Mouse (Mus musculus): Measurements from ENCODE around the gene Fadd. TPM values are rescaled to one million over a fixed set of nuclear protein-coding genes. Genes with fewer than 3 reads are reported as not detected.

The Fadd gene
- polyA plus RNA-seq, 1 experiment from 2014 or later, result 11.2 TPM

GRCm38 (mm10) chr7:144615343-144615742, 33.1 kb upstream of the Fadd start:
- no peak overlapping the region for H3K9ac ChIP-seq (replicated peaks; ENCODE audit: low read length)
- 75% methylated on average over 6 of the region's 6 CpGs for WGBS
- DNase-seq (ENCODE audit: low spot score) (no peak), ATAC-seq (replicated peaks; ENCODE audit: insufficient number of reproducible peaks, low FRiP score, low TSS enrichment, low read depth) (no peak)
- H3K27ac ChIP-seq (replicated peaks; ENCODE audit: low read depth, low read length), result no peak overlapping the region
- H3K4me1 ChIP-seq (ENCODE audit: control insufficient read depth, insufficient read depth, low read length), result no peaks in the 10 kb centered on the region
- H3K4me2 ChIP-seq (ENCODE audit: low read depth, low read length), result no peak overlapping the region
- H3K4me3 ChIP-seq (ENCODE audit: low read depth, low read length), result no peak overlapping the region
- no peaks in the 10 kb centered on the region for H3K27me3 ChIP-seq (ENCODE audit: control insufficient read depth, insufficient read depth, low read length)
- no peaks in the 10 kb centered on the region for H3K9me3 ChIP-seq (replicated peaks; ENCODE audit: control insufficient read depth, low read length)
- H3K36me3 ChIP-seq (replicated peaks; ENCODE audit: control insufficient read depth, insufficient read depth, low read depth, low read length), result no peaks in the 10 kb centered on the region

GRCm38 (mm10) chr7:144612829-144613228, 30.6 kb upstream of the Fadd start:
- H3K27me3 ChIP-seq (ENCODE audit: control insufficient read depth, insufficient read depth, low read length), result no peaks in the 10 kb centered on the region
- ATAC-seq (replicated peaks; ENCODE audit: insufficient number of reproducible peaks, low FRiP score, low TSS enrichment, low read depth) (no peak), DNase-seq (ENCODE audit: low spot score) (no peak)
- 77% methylated on average over 4 of the region's 4 CpGs for WGBS
- no peak overlapping the region for H3K4me2 ChIP-seq (ENCODE audit: low read depth, low read length)
- H3K4me3 ChIP-seq (ENCODE audit: low read depth, low read length), result no peak overlapping the region
- no peaks in the 10 kb centered on the region for H3K9me3 ChIP-seq (replicated peaks; ENCODE audit: control insufficient read depth, low read length)
- H3K36me3 ChIP-seq (replicated peaks; ENCODE audit: control insufficient read depth, insufficient read depth, low read depth, low read length), result no peaks in the 10 kb centered on the region
- H3K27ac ChIP-seq (replicated peaks; ENCODE audit: low read depth, low read length), result no peak overlapping the region
- no peaks in the 10 kb centered on the region for H3K4me1 ChIP-seq (ENCODE audit: control insufficient read depth, insufficient read depth, low read length)
- no peak overlapping the region for H3K9ac ChIP-seq (replicated peaks; ENCODE audit: low read length)

GRCm38 (mm10) chr7:144612351-144612750, 30.1 kb upstream of the Fadd start:
- H3K9me3 ChIP-seq (replicated peaks; ENCODE audit: control insufficient read depth, low read length), result no peaks in the 10 kb centered on the region
- no peaks in the 10 kb centered on the region for H3K36me3 ChIP-seq (replicated peaks; ENCODE audit: control insufficient read depth, insufficient read depth, low read depth, low read length)
- ATAC-seq (replicated peaks; ENCODE audit: insufficient number of reproducible peaks, low FRiP score, low TSS enrichment, low read depth) (no peak), DNase-seq (ENCODE audit: low spot score) (no peak)
- no peak overlapping the region for H3K4me2 ChIP-seq (ENCODE audit: low read depth, low read length)
- H3K4me3 ChIP-seq (ENCODE audit: low read depth, low read length), result no peak overlapping the region
- no peaks in the 10 kb centered on the region for H3K27me3 ChIP-seq (ENCODE audit: control insufficient read depth, insufficient read depth, low read length)
- no peaks in the 10 kb centered on the region for H3K4me1 ChIP-seq (ENCODE audit: control insufficient read depth, insufficient read depth, low read length)
- H3K9ac ChIP-seq (replicated peaks; ENCODE audit: low read length), result no peak overlapping the region
- WGBS, result 81% methylated on average over 4 of the region's 4 CpGs
- no peak overlapping the region for H3K27ac ChIP-seq (replicated peaks; ENCODE audit: low read depth, low read length)

GRCm38 (mm10) chr7:144611595-144611994, 29.3 kb upstream of the Fadd start:
- no peaks in the 10 kb centered on the region for H3K27me3 ChIP-seq (ENCODE audit: control insufficient read depth, insufficient read depth, low read length)
- 89% methylated on average over 16 of the region's 16 CpGs for WGBS
- H3K9me3 ChIP-seq (replicated peaks; ENCODE audit: control insufficient read depth, low read length), result no peaks in the 10 kb centered on the region
- H3K9ac ChIP-seq (replicated peaks; ENCODE audit: low read length), result no peak overlapping the region
- ATAC-seq (replicated peaks; ENCODE audit: insufficient number of reproducible peaks, low FRiP score, low TSS enrichment, low read depth) (no peak), DNase-seq (ENCODE audit: low spot score) (no peak)
- H3K4me1 ChIP-seq (ENCODE audit: control insufficient read depth, insufficient read depth, low read length), result no peaks in the 10 kb centered on the region
- no peak overlapping the region for H3K4me3 ChIP-seq (ENCODE audit: low read depth, low read length)
- H3K36me3 ChIP-seq (replicated peaks; ENCODE audit: control insufficient read depth, insufficient read depth, low read depth, low read length), result no peaks in the 10 kb centered on the region
- H3K27ac ChIP-seq (replicated peaks; ENCODE audit: low read depth, low read length), result no peak overlapping the region
- H3K4me2 ChIP-seq (ENCODE audit: low read depth, low read length), result no peak overlapping the region

GRCm38 (mm10) chr7:144609568-144609967, 27.3 kb upstream of the Fadd start:
- WGBS, result 81% methylated on average over 7 of the region's 7 CpGs
- H3K27ac ChIP-seq (replicated peaks; ENCODE audit: low read depth, low read length), result no peak overlapping the region
- DNase-seq (ENCODE audit: low spot score) (no peak), ATAC-seq (replicated peaks; ENCODE audit: insufficient number of reproducible peaks, low FRiP score, low TSS enrichment, low read depth) (no peak)
- no peaks in the 10 kb centered on the region for H3K27me3 ChIP-seq (ENCODE audit: control insufficient read depth, insufficient read depth, low read length)
- no peak overlapping the region for H3K9ac ChIP-seq (replicated peaks; ENCODE audit: low read length)
- no peak overlapping the region for H3K4me3 ChIP-seq (ENCODE audit: low read depth, low read length)
- no peak overlapping the region for H3K4me2 ChIP-seq (ENCODE audit: low read depth, low read length)
- H3K36me3 ChIP-seq (replicated peaks; ENCODE audit: control insufficient read depth, insufficient read depth, low read depth, low read length), result no peaks in the 10 kb centered on the region
- H3K9me3 ChIP-seq (replicated peaks; ENCODE audit: control insufficient read depth, low read length), result no peaks in the 10 kb centered on the region
- no peaks in the 10 kb centered on the region for H3K4me1 ChIP-seq (ENCODE audit: control insufficient read depth, insufficient read depth, low read length)

GRCm38 (mm10) chr7:144607862-144608261, 25.6 kb upstream of the Fadd start:
- Histone ChIP-seq H3K4me3 (ENCODE audit: low read depth, low read length) (no peak overlapping the region), H3K36me3 (replicated peaks; ENCODE audit: control insufficient read depth, insufficient read depth, low read depth, low read length) (no peaks in the 10 kb centered on the region), H3K27ac (replicated peaks; ENCODE audit: low read depth, low read length) (no peak overlapping the region), H3K27me3 (ENCODE audit: control insufficient read depth, insufficient read depth, low read length) (no peaks in the 10 kb centered on the region), H3K4me2 (ENCODE audit: low read depth, low read length) (no peak overlapping the region), H3K4me1 (ENCODE audit: control insufficient read depth, insufficient read depth, low read length) (no peaks in the 10 kb centered on the region), H3K9me3 (replicated peaks; ENCODE audit: control insufficient read depth, low read length) (no peaks in the 10 kb centered on the region), H3K9ac (replicated peaks; ENCODE audit: low read length) (no peak overlapping the region)
- 87% methylated on average over 15 of the region's 15 CpGs for WGBS
- ATAC-seq (replicated peaks; ENCODE audit: insufficient number of reproducible peaks, low FRiP score, low TSS enrichment, low read depth) (no peak), DNase-seq (ENCODE audit: low spot score) (no peak)

- ATAC-seq (replicated peaks; ENCODE audit: insufficient number of reproducible peaks, low FRiP score, low TSS enrichment, low read depth) (no peak), DNase-seq (ENCODE audit: low spot score) (no peak)
- H3K27ac ChIP-seq (replicated peaks; ENCODE audit: low read depth, low read length), result no peak overlapping the region
- H3K4me1 ChIP-seq (ENCODE audit: control insufficient read depth, insufficient read depth, low read length), result no peaks in the 10 kb centered on the region
- no peak overlapping the region for H3K4me2 ChIP-seq (ENCODE audit: low read depth, low read length)
- no peaks in the 10 kb centered on the region for H3K36me3 ChIP-seq (replicated peaks; ENCODE audit: control insufficient read depth, insufficient read depth, low read depth, low read length)
- no peak overlapping the region for H3K4me3 ChIP-seq (ENCODE audit: low read depth, low read length)
- no peak overlapping the region for H3K9ac ChIP-seq (replicated peaks; ENCODE audit: low read length)
- no peaks in the 10 kb centered on the region for H3K27me3 ChIP-seq (ENCODE audit: control insufficient read depth, insufficient read depth, low read length)
- H3K9me3 ChIP-seq (replicated peaks; ENCODE audit: control insufficient read depth, low read length), result no peaks in the 10 kb centered on the region
- WGBS, result 65% methylated on average over 4 of the region's 4 CpGs
Observed at GRCm38 (mm10) chr7:144604735-144605134, 22.5 kb upstream of the Fadd start.

- Histone ChIP-seq H3K27me3 (ENCODE audit: control insufficient read depth, insufficient read depth, low read length) (no peaks in the 10 kb centered on the region), H3K4me1 (ENCODE audit: control insufficient read depth, insufficient read depth, low read length) (no peaks in the 10 kb centered on the region), H3K9me3 (replicated peaks; ENCODE audit: control insufficient read depth, low read length) (no peaks in the 10 kb centered on the region), H3K4me2 (ENCODE audit: low read depth, low read length) (no peak overlapping the region), H3K9ac (replicated peaks; ENCODE audit: low read length) (no peak overlapping the region), H3K4me3 (ENCODE audit: low read depth, low read length) (no peak overlapping the region), H3K36me3 (replicated peaks; ENCODE audit: control insufficient read depth, insufficient read depth, low read depth, low read length) (no peaks in the 10 kb centered on the region), H3K27ac (replicated peaks; ENCODE audit: low read depth, low read length) (no peak overlapping the region)
- ATAC-seq (replicated peaks; ENCODE audit: insufficient number of reproducible peaks, low FRiP score, low TSS enrichment, low read depth) (no peak), DNase-seq (ENCODE audit: low spot score) (no peak)
- WGBS, result 93% methylated on average over 2 of the region's 2 CpGs
Observed at GRCm38 (mm10) chr7:144604291-144604690, 22.0 kb upstream of the Fadd start.
